Mouse (Mus musculus): Measurements from ENCODE around the gene Pus1.

DNA sequence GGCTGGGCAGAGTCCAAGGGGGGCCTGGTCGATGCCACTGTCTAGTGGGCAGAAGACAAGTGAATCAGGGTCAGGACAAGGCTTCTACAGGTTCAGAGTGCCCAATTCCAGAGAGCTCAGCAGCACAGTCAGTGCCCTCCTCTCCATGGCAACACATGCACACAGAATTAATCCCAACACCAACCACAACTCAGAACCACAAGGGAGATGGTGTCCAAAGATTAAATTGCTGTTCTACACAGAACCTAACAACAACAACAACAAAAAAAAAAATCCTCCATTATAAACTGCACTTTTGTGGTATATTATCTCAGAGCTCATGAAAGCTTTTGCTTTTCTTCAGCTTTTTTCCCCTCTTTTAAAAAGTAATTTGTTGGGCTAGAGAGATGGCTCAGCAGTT is 44.9 kb downstream of the Pus1 start:
- TF ChIP-seq CTCF (IDR thresholded peaks at IDR 0.05; ENCODE audit: insufficient read depth, low read length) (no peak), POLR2A (IDR thresholded peaks at IDR 0.05; ENCODE audit: borderline replicate concordance, extremely low read depth, low read depth, low read length) (no peak)

Data from lung, adult 2 months (tissue).